Mouse (Mus musculus) midbrain, postnatal 0 days (tissue): ENCODE data around the gene Edf1. TPM values are rescaled to one million over a fixed set of nuclear protein-coding genes. Genes with fewer than 3 reads are reported as not detected.

Experiments used
- ATAC-seq: fragments of 200-750 bp; cut with Nextera tagmentation; 2 replicates; pipeline ENCODE4 v1.8.0; 2017; ENCODE audit warnings: moderate number of reproducible peaks, mild to moderate bottlenecking, moderate TSS enrichment, moderate library complexity; ENCODE audit not compliant: low FRiP score
- DNase-seq: peaks from one replicate; pipeline ENCODE4 v3.0.0-alpha.2; 2015; ENCODE audit warnings: low spot score
- H3K27ac ChIP-seq: fragments of 300-500 bp; sonication (generic); 2 replicates; pipeline ENCODE4 v1.5.1; 2014; ENCODE audit warnings: low read depth, mild to moderate bottlenecking, low read length, mixed read lengths
- H3K27me3 ChIP-seq: fragments of 300-500 bp; sonication (generic); 2 replicates; pipeline ENCODE4 v1.6.1; 2014; ENCODE audit warnings: low read length, control low read depth, mixed read lengths; ENCODE audit not compliant: insufficient read depth
- H3K36me3 ChIP-seq: fragments of 300-500 bp; sonication (generic); 2 replicates; pipeline ENCODE4 v1.6.1; 2014; ENCODE audit warnings: low read length, control low read depth, mixed read lengths; ENCODE audit not compliant: insufficient read depth
- H3K4me1 ChIP-seq: fragments of 300-500 bp; sonication (generic); 2 replicates; pipeline ENCODE4 v1.6.1; 2014; ENCODE audit warnings: mild to moderate bottlenecking, control low read depth, antibody characterized with exemption, low read length, mixed read lengths; ENCODE audit not compliant: insufficient read depth
- H3K4me2 ChIP-seq: fragments of 300-500 bp; sonication (generic); 2 replicates; pipeline ENCODE4 v1.6.1; 2014; ENCODE audit warnings: low read depth, mild to moderate bottlenecking, low read length, mixed read lengths; ENCODE audit not compliant: poor library complexity, severe bottlenecking
- H3K4me3 ChIP-seq: fragments of 300-500 bp; sonication (generic); 2 replicates; pipeline ENCODE4 v1.5.1; 2014; ENCODE audit warnings: low read depth, mild to moderate bottlenecking, low read length, moderate library complexity
- H3K9ac ChIP-seq: fragments of 300-500 bp; sonication (generic); replicated peaks from 2 replicates; pipeline ENCODE4 v1.6.1; 2014; ENCODE audit warnings: mild to moderate bottlenecking, low read length, moderate library complexity, mixed read lengths; ENCODE audit not compliant: poor library complexity, severe bottlenecking
- H3K9me3 ChIP-seq: fragments of 300-500 bp; sonication (generic); 2 replicates; pipeline ENCODE4 v1.6.1; 2016; ENCODE audit warnings: low read length, control low read depth
- CTCF ChIP-seq: IDR thresholded peaks from 2 replicates; pipeline ENCODE4 v1.5.1; 2016; ENCODE audit warnings: antibody characterized with exemption, mild to moderate bottlenecking
- WGBS: fragments of 180-500 bp; shearing (Covaris S2); extraction: QIAGEN DNeasy Blood & Tissue Kit; methylation state at CpG from one replicate; pipeline ENCODE4 v1.1.7; 2014; 5-methylcytosine and 5-hydroxymethylcytosine counted together
- polyA plus RNA-seq: library from polyadenylated mRNA; unstranded; fragments of >200 nt; fragmentation: Nextera tagmentation; extraction: Ambion mirVana; gene quantifications from 2 replicates; pipeline ENCODE4 v1.2.1, GENCODE M21; 2015
- total RNA-seq: library from RNA; depleted of rRNA; stranded (reverse); fragments of >200 nt; gene quantifications from 2 replicates; pipeline ENCODE4 v1.2.3, GENCODE M21; 2014

The Edf1 gene
- total and polyA plus RNA-seq, 2 experiments from 2014 or later: 187 to 389 TPM

- H3K9me3 ChIP-seq: no peaks in the 10 kb centered on the region
- no peak overlapping the region for H3K27ac ChIP-seq
- DNase-seq (no peak), ATAC-seq (no peak)
- no peak overlapping the region for H3K9ac ChIP-seq
- peaks cover under 1% of the 10 kb centered on the region; the same call in 1 of the 2 replicates for H3K27me3 ChIP-seq
- WGBS: 85% methylated on average over 3 of the region's 3 CpGs
- peaks cover 15% of the 10 kb centered on the region for H3K4me1 ChIP-seq
- peaks cover 35% of the 10 kb centered on the region for H3K36me3 ChIP-seq
- TF ChIP-seq CTCF: no peak
- no peak overlapping the region for H3K4me2 ChIP-seq
- no peak overlapping the region for H3K4me3 ChIP-seq
Observed at GRCm38 (mm10) chr2:25585601-25586000, 28.0 kb downstream of the Edf1 start.

GRCm38 (mm10) chr2:25587290-25587689, 29.6 kb downstream of the Edf1 start:
- no peak overlapping the region for H3K9ac ChIP-seq
- no peak for DNase-seq
- 92% methylated on average over 8 of the region's 8 CpGs for WGBS
- no peaks in the 10 kb centered on the region for H3K9me3 ChIP-seq
- no peak for ATAC-seq
- peaks cover 5% of the 10 kb centered on the region for H3K4me1 ChIP-seq
- no peak for TF ChIP-seq CTCF
- H3K4me2 ChIP-seq: no peak overlapping the region
- no peaks in the 10 kb centered on the region for H3K27me3 ChIP-seq
- H3K27ac ChIP-seq: no peak overlapping the region
- H3K36me3 ChIP-seq: peaks cover 51% of the 10 kb centered on the region
- H3K4me3 ChIP-seq: no peak overlapping the region

- H3K27ac ChIP-seq: no peak overlapping the region
- H3K36me3 ChIP-seq: peaks cover 60% of the 10 kb centered on the region
- no peak for TF ChIP-seq CTCF
- H3K27me3 ChIP-seq: no peaks in the 10 kb centered on the region
- 95% methylated on average over 8 of the region's 8 CpGs for WGBS
- ATAC-seq (no peak), DNase-seq (no peak)
- H3K4me2 ChIP-seq: no peak overlapping the region
- H3K4me3 ChIP-seq: no peak overlapping the region
- H3K9me3 ChIP-seq: no peaks in the 10 kb centered on the region
- H3K4me1 ChIP-seq: no peaks in the 10 kb centered on the region
- H3K9ac ChIP-seq: no peak overlapping the region
Observed at GRCm38 (mm10) chr2:25588227-25588907, 30.7 kb downstream of the Edf1 start.

- Histone ChIP-seq H3K4me3 (no peak overlapping the region), H3K9me3 (no peaks in the 10 kb centered on the region), H3K9ac (no peak overlapping the region), H3K4me1 (no peaks in the 10 kb centered on the region), H3K36me3 (peaks cover 64% of the 10 kb centered on the region), H3K27me3 (no peaks in the 10 kb centered on the region), H3K27ac (no peak overlapping the region), H3K4me2 (no peak overlapping the region)
- 85% methylated on average over 2 of the region's 2 CpGs for WGBS
- ATAC-seq: no peak
- DNase-seq: no peak
- TF ChIP-seq CTCF: peak; percentile 52
Observed at GRCm38 (mm10) chr2:25591863-25592262, 34.2 kb downstream of the Edf1 start.

GRCm38 (mm10) chr2:25596765-25597510, 39.3 kb downstream of the Edf1 start:
- 93% methylated on average over 5 of the region's 5 CpGs for WGBS
- no peaks in the 10 kb centered on the region for H3K27me3 ChIP-seq
- H3K27ac ChIP-seq: no peak overlapping the region
- H3K9ac ChIP-seq: no peak overlapping the region
- no peak for ATAC-seq
- no peak for DNase-seq
- peaks cover 86% of the 10 kb centered on the region for H3K36me3 ChIP-seq
- H3K4me2 ChIP-seq: no peak overlapping the region
- no peak for TF ChIP-seq CTCF
- no peaks in the 10 kb centered on the region for H3K9me3 ChIP-seq
- no peaks in the 10 kb centered on the region for H3K4me1 ChIP-seq
- no peak overlapping the region for H3K4me3 ChIP-seq

- 91% methylated on average over 1 of the region's 1 CpGs for WGBS
- ATAC-seq (no peak), DNase-seq (no peak)
- Histone ChIP-seq H3K4me2 (no peak overlapping the region), H3K9ac (no peak overlapping the region), H3K36me3 (peaks cover 79% of the 10 kb centered on the region), H3K27me3 (no peaks in the 10 kb centered on the region), H3K9me3 (no peaks in the 10 kb centered on the region), H3K4me3 (no peak overlapping the region), H3K27ac (no peak overlapping the region), H3K4me1 (no peaks in the 10 kb centered on the region)
- TF ChIP-seq CTCF: no peak
Observed at GRCm38 (mm10) chr2:25598749-25599148, 41.1 kb downstream of the Edf1 start.
